Comparison of ENCODE assay signal across 8 mouse cellular contexts in genomic region chr17:83335183-83335584, GRCm38 (mm10). TPM values are rescaled to one million over a fixed set of nuclear protein-coding genes. Genes with fewer than 3 reads are reported as not detected.
DNase-seq lines count a peak whose midpoint lies in the region; ATAC-seq and TF ChIP-seq lines count a peak whose summit lies in the region.

No protein-coding gene starts in this region.

- ATAC-seq in forebrain, embryonic 12.5 days (ENCODE audit: low FRiP score), result no peak
- no peak for ATAC-seq in forebrain, embryonic 14.5 days
- no peak for ATAC-seq in lung, postnatal 0 days
- no peak for ATAC-seq in stomach, embryonic 16.5 days (ENCODE audit: insufficient read depth, low FRiP score)

- H3K4me3 ChIP-seq in forebrain, embryonic 12.5 days (replicated peaks), result 0 out of 2 replicates have a peak overlapping the region, but pooled peaks have one; percentile 4
- no peak overlapping the region for H3K4me3 ChIP-seq in forebrain, embryonic 14.5 days (ENCODE audit: low read depth, low read length)
- H3K4me3 ChIP-seq in lung, postnatal 0 days (ENCODE audit: low read depth, low read length), result no peak overlapping the region
- H3K4me3 ChIP-seq in limb, embryonic 10.5 days, result 0 out of 2 replicates have a peak overlapping the region, but pooled peaks have one; percentile 4
- peak overlapping the region; percentile 20; the same call in 1 of the 2 replicates for H3K4me3 ChIP-seq in stomach, embryonic 16.5 days (replicated peaks; ENCODE audit: low read length)

- no peaks in the 10 kb centered on the region for H3K4me1 ChIP-seq in forebrain, embryonic 12.5 days
- no peaks in the 10 kb centered on the region for H3K4me1 ChIP-seq in forebrain, embryonic 14.5 days (ENCODE audit: control insufficient read depth, insufficient read depth, low read length)
- peaks cover 7% of the 10 kb centered on the region; the same call in 1 of the 2 replicates for H3K4me1 ChIP-seq in lung, postnatal 0 days (ENCODE audit: insufficient read depth, low read depth, low read length)
- peaks cover 3% of the 10 kb centered on the region; the same call in 1 of the 2 replicates for H3K4me1 ChIP-seq in limb, embryonic 10.5 days
- peaks cover 8% of the 10 kb centered on the region; the same call in 1 of the 2 replicates for H3K4me1 ChIP-seq in stomach, embryonic 16.5 days (ENCODE audit: control insufficient read depth, insufficient read depth, low read length)

- H3K36me3 ChIP-seq in forebrain, embryonic 12.5 days (replicated peaks), result no peaks in the 10 kb centered on the region
- H3K36me3 ChIP-seq in forebrain, embryonic 14.5 days (ENCODE audit: control insufficient read depth, insufficient read depth, low read length), result no peaks in the 10 kb centered on the region
- H3K36me3 ChIP-seq in lung, postnatal 0 days (ENCODE audit: insufficient read depth, low read length), result no peaks in the 10 kb centered on the region
- H3K36me3 ChIP-seq in limb, embryonic 10.5 days, result no peaks in the 10 kb centered on the region
- H3K36me3 ChIP-seq in stomach, embryonic 16.5 days (ENCODE audit: control insufficient read depth, insufficient read depth, low read length), result no peaks in the 10 kb centered on the region

- WGBS in forebrain, embryonic 12.5 days, result 52% methylated on average over 13 of the region's 13 CpGs
- WGBS in forebrain, embryonic 14.5 days, result 55% methylated on average over 13 of the region's 13 CpGs
- WGBS in lung, postnatal 0 days, result 35% methylated on average over 13 of the region's 13 CpGs
- 54% methylated on average over 13 of the region's 13 CpGs for WGBS in limb, embryonic 10.5 days
- 40% methylated on average over 13 of the region's 13 CpGs for WGBS in stomach, embryonic 16.5 days

- no peak for DNase-seq in forebrain, embryonic 14.5 days (ENCODE audit: low spot score)
- no peak for DNase-seq in lung, postnatal 0 days (ENCODE audit: low spot score)
- DNase-seq in lung, postnatal 10 days, result no peak
- no peak for DNase-seq in limb, embryonic 10.5 days (ENCODE audit: low spot score)
- DNase-seq in B cell, adult 2 months, result no peak
- DNase-seq in kidney, postnatal 10 days, result no peak

- peak; percentile 23; the same call in 1 of the 2 replicates for TF ChIP-seq CTCF in lung, postnatal 0 days (IDR thresholded peaks at IDR 0.05)

- H3K27ac ChIP-seq in forebrain, embryonic 12.5 days, result no peak overlapping the region
- no peak overlapping the region for H3K27ac ChIP-seq in forebrain, embryonic 14.5 days (ENCODE audit: low read depth, low read length)
- no peak overlapping the region for H3K27ac ChIP-seq in lung, postnatal 0 days (ENCODE audit: low read length)
- no peak overlapping the region for H3K27ac ChIP-seq in limb, embryonic 10.5 days
- H3K27ac ChIP-seq in stomach, embryonic 16.5 days (ENCODE audit: low read length), result no peak overlapping the region

- H3K27me3 ChIP-seq in forebrain, embryonic 12.5 days, result no peaks in the 10 kb centered on the region
- H3K27me3 ChIP-seq in forebrain, embryonic 14.5 days (replicated peaks; ENCODE audit: control insufficient read depth, insufficient read depth, low read length), result no peaks in the 10 kb centered on the region
- no peaks in the 10 kb centered on the region for H3K27me3 ChIP-seq in lung, postnatal 0 days (replicated peaks; ENCODE audit: insufficient read depth, low read length)
- H3K27me3 ChIP-seq in limb, embryonic 10.5 days (ENCODE audit: low read depth, poor library complexity, severe bottlenecking), result no peaks in the 10 kb centered on the region
- H3K27me3 ChIP-seq in stomach, embryonic 16.5 days (ENCODE audit: control insufficient read depth, insufficient read depth, low read length), result no peaks in the 10 kb centered on the region

- H3K9me3 ChIP-seq in forebrain, embryonic 12.5 days, result no peaks in the 10 kb centered on the region
- no peaks in the 10 kb centered on the region for H3K9me3 ChIP-seq in forebrain, embryonic 14.5 days (replicated peaks; ENCODE audit: control insufficient read depth, low read length)
- H3K9me3 ChIP-seq in lung, postnatal 0 days (ENCODE audit: low read length), result no peaks in the 10 kb centered on the region
- no peaks in the 10 kb centered on the region for H3K9me3 ChIP-seq in limb, embryonic 10.5 days (replicated peaks)
- no peaks in the 10 kb centered on the region for H3K9me3 ChIP-seq in stomach, embryonic 16.5 days (replicated peaks; ENCODE audit: control insufficient read depth, low read length)

- TF ChIP-seq EP300 in lung, postnatal 0 days (IDR thresholded peaks at IDR 0.05), result no peak

- no peak overlapping the region for H3K4me2 ChIP-seq in forebrain, embryonic 12.5 days
- H3K4me2 ChIP-seq in forebrain, embryonic 14.5 days (ENCODE audit: low read length), result no peak overlapping the region
- peak overlapping the region; percentile 39 for H3K4me2 ChIP-seq in lung, postnatal 0 days (replicated peaks; ENCODE audit: low read depth, low read length)
- peak overlapping the region; percentile 47 for H3K4me2 ChIP-seq in stomach, embryonic 16.5 days (ENCODE audit: low read depth, low read length)

- no peak overlapping the region for H3K9ac ChIP-seq in forebrain, embryonic 12.5 days
- H3K9ac ChIP-seq in forebrain, embryonic 14.5 days (ENCODE audit: low read length), result no peak overlapping the region
- H3K9ac ChIP-seq in lung, postnatal 0 days (replicated peaks; ENCODE audit: low read depth), result no peak overlapping the region
- H3K9ac ChIP-seq in stomach, embryonic 16.5 days (ENCODE audit: low read length), result no peak overlapping the region

RNA-seq across cellular contexts. Expression of gene Eml4, which starts 15.5 kb away (rescaled TPM):
- 44.5 and 46.6 TPM in 2 replicates for polyA plus RNA-seq in forebrain, embryonic 12.5 days (2016; fragmentation: Nextera tagmentation; extraction: Ambion mirVana)
- polyA plus RNA-seq in forebrain, embryonic 14.5 days (2014; fragmentation: Nextera tagmentation; extraction: Ambion mirVana), result 23.5 and 30.6 TPM in 2 replicates
- 13.4 and 15.8 TPM in 2 replicates for polyA plus RNA-seq in lung, postnatal 0 days (2015; fragmentation: Nextera tagmentation; extraction: Ambion mirVana)
- 71.6 and 72.3 TPM in 2 replicates for polyA plus RNA-seq in limb, embryonic 10.5 days (2016; fragmentation: Nextera tagmentation; extraction: Ambion mirVana)
- 21.4 and 24.2 TPM in 2 replicates for polyA plus RNA-seq in stomach, embryonic 16.5 days (2015; fragmentation: Nextera tagmentation; extraction: Ambion mirVana)

Comparison
In these comparisons a context has a peak if more than half of its experiments do, and no peak if none do; other contexts are left out.
1. H3K4me3 ChIP-seq: peak in forebrain, embryonic 12.5 days (single experiment), limb, embryonic 10.5 days (single experiment) and stomach, embryonic 16.5 days (single experiment); none in forebrain, embryonic 14.5 days (single experiment) and lung, postnatal 0 days (single experiment).
2. H3K4me2 ChIP-seq: peak in lung, postnatal 0 days (single experiment) and stomach, embryonic 16.5 days (single experiment); none in forebrain, embryonic 12.5 days (single experiment) and forebrain, embryonic 14.5 days (single experiment).